Mouse (Mus musculus) cerebellum, postnatal 36 days (tissue): ENCODE data around the gene Abcg4.
A peak's percentile ranks its signal among the peaks of the same experiment; 100 is the strongest.

Experiments
- DNase-seq, 2 experiments: peaks; one replicate each; pipeline ENCODE4 v3.0.0; 2021 to 2022; ENCODE audit warnings: mixed read lengths in 2 of 2

The Abcg4 gene

DNA sequence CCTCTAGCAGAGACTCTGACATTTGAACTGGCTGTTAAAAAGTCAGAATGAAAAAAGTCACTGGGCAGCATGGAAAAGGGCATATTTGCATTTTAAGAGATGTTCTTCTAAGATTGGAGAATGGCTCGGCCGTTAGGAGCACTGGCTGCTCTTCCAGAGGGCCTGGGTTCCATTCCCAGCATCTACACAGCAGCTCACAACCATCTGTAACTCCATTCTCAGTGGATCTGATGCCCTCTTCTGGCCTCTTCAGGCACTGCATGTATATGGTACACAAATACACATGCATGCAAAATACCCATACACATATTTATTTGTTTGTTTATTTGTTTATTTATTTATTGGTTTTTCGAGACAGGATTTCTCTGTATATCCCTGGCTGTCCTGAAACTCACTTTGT lies 19.3 kb downstream of the Abcg4 start:
- DNase-seq, result peak; percentile 44 to 59

DNA sequence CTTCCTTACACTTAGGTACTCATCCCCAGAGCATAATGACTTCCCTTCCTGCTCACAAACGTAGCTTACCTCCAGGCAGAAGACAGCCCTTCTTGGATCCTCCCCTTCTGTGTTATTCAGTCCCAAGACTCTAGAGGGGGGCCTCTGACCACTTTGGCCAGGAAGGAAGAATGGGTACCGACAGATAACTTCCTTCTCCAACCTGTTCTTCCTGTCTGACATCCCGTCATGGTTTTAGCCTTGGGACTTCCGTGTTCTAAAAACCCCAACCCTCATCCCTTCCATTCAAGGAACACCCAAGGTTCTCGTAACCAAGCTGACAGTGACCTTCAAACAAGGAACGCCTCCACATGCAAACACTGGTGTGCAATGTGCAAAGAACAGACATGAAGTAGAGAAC lies 20.0 kb downstream of the Abcg4 start, which contains the start of gene Nlrx1:
TSS of gene Nlrx1 (minus strand) at position 168 of the 400 bp plus-strand sequence.
- DNase-seq, result no peak

DNA sequence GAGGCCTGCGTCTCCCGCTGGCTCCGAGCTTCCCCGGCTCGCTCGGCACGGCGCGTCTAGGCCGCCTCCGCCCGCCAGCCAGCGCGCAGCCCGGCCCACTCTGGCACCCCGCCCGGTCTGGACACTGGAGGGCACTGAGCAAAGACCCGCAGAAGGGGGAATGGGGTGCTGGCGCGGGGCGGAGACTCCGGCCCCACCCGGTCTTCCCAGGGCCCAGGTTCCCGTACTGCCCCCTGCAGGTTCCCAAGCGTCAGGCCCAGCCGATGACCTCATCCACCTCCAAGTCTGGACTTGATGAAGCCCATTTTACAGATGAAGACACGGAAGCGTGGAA lies 20.4 kb downstream of the Abcg4 start:
- peak; percentile 78 to 87 for DNase-seq

DNA sequence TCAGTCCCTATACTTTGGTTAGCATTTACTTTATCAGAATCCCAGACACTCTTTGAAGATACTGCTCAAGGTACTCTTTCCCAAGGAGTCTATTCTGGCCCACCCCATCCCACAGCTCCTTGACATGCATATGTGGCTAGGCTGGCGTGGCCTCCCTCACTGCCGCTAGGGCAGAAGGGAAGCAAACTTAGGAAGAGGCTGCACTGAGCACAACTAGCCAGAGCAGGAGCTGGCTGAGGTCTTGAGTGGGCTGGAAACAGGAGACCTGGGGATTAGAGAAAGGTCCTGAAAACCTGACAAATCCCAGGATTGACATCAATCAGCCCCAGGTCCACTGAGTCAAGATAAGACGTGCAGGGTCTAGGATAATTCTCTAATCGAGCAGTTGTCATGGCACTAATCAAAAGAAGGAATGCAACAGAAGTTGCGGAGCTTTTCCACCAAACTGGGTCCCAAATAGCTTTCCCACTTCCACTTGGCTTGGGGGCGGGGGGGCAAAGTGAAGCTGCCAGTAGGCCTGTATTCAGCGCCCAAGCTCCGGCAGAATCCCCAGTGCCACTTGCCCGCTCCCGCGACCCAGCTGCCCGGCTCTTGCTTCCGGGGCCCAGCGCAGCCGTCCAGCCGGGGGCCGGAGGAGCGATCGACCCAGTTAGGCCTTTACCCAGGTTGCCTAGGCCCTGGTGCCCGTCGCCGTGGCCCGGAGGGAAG lies 20.9 kb downstream of the Abcg4 start:
- peak in 1 of 2 experiments; percentile 17 for DNase-seq

DNA sequence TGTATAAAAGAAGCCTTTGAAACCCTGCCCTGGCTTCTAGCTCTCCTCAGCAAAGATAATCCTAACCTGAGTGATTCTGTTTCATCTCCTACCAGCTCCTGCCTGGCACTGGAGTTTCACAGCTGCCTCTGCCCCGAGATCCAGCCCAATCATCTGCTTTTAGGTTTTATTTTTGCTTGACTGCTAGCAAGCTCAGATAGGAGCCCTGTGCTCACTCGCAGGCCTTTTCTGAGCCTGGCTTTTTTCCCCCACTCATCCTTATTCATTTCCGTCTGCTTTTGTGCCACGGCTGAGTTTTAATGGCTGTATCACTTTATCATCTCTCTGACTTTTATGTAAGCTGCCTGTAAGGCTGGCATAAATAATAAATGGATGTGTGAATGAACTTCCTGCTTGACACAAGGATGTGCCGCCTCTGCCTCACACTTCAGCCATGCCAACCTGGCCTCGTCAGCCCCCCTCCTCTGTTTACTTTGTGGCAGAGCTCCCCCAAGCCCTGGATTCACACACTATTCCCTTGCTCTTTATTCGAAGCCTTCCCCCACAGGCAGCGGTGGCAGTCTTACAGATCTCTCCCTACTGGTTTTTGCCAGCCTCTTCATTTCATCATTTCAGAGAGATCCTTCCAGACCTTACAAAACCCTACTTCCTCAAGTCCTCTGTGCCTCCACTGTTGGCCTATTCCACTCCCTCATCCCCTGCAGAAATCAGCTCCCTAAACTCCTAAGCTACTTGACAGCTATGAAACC lies 21.8 kb downstream of the Abcg4 start:
- DNase-seq, result no peak

DNA sequence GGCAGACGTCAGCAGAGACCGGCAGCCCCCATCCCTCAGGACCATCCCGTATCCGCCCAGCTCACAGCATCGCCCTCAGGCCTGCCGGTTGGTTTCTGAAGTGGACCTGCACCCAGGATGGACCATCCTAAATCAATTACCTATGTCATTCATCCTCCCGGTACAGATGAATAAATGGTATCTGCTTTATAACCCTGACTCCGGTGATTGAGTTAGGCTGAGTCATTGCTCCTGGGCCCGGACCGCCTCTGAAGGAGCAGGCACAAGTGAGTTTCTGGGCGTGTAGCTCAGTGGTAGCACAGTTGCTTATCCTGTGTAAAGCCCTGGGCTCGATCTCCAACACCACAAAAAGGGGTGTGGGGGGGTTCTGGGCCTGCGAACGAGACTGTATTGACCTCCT lies 27.0 kb downstream of the Abcg4 start:
- no peak for DNase-seq

DNA sequence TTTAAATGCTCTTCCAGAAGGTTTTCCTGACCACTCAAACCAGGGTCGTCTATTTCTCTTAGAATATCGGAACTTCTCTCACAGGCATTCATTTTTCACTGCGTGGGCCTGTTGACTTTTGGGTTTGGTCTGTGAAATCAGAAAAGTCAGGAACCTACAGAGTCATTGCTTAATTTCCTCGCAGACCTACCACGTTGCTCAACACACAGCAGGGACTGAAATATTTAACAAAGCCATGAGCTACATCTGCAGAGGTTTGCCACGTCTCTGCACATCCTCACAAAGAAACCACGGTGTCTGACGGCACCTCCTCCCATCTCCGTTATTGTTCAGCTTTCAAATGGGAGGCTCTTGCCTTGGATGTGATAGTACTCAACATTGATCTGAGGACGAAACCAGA lies 29.4 kb downstream of the Abcg4 start:
- DNase-seq, result no peak

DNA sequence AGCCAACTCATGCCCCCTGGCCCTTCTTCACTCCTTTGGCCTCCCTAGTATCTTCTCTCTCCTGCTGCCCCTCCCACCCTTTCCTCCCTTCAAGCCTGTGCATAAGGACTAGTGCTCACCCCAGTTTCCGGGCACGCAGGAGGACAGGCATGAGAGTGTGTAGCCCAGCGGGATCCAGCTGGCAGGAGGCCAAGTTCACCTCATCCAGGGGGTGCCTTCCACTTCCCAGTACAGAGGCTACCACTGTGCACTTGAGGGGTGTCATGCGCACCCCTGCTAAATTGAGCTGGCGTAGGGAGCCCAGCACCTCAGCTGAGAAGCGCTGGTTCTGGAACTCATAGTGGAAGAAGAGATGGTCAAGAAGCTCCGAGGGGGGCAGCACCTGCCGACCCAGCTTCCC lies 32.2 kb downstream of the Abcg4 start:
- no peak for DNase-seq

DNA sequence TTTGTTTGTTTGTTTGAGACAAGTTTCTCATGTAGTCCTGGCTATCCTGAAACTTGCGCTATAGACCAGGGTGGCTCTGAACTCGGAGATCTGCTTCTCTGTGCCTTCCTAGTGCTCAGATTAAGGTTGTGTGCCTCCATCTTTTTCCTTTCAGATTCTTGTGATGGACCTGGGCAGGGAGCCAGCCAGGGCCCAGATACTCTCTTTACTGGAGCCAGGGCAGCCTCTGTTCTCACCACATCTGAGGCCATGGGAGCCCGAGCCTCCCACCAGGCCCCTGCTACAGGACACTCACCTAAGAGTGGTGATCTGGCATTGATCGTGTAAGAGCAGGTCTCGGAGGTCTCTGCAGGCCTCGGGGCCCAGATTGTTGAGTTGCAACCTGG lies 33.3 kb downstream of the Abcg4 start:
- DNase-seq, result no peak

DNA sequence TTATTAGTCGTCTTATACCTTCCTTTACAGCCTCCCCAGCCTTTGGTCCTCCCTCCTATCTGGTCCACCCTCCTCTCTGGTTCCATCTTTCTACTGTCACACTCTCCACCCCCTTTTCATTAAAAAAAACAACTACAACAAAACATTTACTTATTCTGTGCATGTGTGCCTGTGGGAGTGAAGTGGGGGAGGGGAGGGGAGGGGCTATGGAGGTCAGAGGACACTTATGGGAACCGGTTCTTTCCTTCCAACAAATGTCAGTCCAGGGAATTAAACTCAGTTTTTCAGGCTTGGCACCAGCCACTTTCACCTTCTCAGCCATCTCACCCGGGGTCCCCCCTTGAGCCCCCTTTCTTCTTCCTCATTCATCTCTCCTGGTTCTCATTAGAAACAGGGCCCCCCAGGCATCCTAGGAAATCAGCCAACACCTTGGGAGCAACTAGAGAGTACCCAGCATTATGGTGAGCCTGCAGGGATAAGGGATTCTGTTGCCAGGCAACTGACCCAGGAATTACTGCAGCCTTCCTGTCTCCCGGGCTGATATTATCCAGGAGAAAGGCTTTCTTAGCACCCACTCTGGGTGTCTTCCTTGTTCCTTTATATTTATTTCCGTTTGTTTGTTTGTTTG lies 33.8 kb downstream of the Abcg4 start:
- DNase-seq, result no peak

DNA sequence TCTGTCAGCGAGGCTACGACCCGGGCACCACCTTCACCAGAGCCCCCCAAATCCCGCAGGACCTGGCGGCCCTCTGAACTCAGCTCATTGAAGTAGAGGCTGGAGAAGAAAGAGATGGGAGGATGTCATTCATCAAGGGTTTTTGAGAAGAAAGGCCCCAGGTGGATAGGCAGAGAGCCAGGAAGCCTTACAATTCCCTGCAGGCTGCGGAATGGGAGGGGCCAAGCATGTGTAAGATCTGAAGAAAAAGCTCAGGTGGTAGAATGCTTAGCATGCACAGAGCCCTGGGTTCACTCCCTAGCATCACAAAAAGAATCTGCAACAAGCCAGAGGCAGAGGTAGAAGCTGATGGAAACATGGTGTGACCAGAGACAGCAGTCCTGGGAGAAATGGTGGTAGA lies 35.0 kb downstream of the Abcg4 start:
- DNase-seq, result no peak

DNA sequence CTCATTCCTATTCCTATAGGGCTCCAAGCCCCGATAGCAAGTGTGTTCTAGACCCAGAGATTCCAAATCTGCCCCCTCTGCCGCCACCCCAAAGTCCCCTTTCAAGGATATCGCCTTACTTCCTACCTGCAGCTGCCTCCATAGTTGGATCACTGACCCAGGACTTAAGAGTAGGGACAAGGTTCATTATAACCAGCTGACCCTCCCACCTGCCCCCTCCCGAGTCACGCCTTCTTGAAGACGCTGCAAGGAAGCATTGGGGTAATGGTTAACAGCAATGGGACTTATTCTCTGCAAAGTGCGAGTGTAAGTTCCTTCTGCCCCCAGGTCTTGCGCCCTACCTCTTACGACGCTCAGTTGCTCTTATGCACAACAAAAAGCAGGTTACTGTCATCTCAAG lies 37.1 kb downstream of the Abcg4 start, which contains the start of gene Pdzd3:
TSS of gene Pdzd3 (minus strand) at position 158 of the 400 bp plus-strand sequence.
- DNase-seq, result no peak

DNA sequence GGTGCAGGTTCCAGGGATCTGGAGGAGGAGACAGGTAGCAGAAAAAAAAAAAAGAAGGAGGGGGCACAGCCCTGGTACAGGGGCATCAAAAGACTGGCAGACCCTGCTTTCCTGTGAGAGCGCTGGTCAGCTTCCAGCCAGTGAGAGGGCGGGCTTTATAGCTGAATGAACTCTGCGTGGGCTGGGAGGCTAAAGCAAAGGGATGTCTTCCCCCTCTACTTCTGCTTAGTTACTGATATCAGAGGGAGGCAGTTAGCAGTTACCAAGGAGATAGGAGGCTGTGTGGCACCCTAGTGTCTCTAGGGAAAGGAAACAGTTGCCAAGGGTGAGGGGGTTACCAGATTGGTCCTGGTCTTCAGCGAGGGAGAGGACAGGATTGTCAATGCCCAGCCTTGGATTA lies 38.0 kb downstream of the Abcg4 start:
- DNase-seq, result no peak

DNA sequence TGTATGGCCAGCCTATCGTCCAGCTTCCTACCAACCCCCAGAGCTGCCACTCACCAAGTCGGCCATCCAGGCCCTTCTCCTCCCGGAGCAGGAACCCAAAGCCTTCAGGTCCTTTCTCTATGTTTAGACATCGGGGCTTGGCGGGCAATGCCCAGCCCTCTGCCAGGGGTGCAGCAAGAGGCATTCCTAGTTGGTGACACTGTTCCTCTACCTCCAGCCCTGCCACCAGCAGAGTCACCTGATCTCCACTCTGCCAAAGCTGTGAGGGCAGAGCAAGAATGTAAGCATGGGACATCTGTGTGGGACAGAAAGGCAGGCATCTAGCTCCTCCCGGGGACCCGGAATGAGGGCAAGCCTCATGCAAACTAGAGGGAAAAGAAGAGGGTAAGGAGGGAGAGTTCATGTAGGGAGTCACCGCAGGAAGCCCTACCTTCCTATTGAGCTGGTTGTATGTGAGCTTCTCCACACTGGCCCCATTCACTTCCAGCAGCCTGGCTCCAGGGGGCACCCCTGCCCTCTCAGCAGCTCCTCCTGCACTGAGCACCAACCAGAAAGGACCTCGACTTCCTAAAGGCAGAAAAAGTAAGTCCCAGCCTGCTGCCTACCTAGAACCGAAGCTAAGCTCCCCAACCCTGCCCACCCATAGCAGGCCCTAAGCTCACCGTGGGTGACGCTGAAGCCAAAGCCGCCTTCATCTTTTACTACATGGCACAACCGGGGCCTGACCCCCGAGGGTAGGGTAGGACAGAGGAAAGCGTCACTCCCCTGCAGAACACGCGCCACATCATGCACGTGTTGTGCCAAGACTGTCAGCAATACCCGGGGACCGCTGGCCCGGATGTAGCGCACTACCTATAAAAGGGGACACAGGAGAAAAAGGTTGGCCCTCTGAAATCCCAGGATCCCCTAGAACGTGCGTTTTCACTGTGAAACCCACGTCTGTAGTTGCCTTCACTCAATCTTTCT lies 39.0 kb downstream of the Abcg4 start:
- DNase-seq, result peak; percentile 41 to 57

DNA sequence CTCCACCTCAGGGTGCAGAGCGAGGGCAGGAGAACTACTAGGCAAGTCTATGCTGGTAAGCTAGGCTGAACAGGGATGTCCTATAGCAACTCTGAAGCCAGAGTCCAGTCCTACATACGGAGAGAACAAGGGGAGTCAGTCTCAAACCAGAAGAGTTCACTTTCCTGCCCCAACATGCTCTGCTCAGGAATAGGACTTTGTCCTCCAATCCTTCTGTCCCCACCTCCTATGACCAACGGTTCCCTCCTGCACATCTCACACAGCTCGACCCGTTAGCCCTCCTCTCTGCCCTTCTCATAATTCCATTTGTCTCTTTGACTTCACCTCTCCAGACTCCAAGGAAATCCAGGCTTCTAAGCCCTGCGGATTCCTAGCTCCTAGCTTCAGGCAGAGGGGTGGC lies 40.5 kb downstream of the Abcg4 start:
- no peak for DNase-seq

DNA sequence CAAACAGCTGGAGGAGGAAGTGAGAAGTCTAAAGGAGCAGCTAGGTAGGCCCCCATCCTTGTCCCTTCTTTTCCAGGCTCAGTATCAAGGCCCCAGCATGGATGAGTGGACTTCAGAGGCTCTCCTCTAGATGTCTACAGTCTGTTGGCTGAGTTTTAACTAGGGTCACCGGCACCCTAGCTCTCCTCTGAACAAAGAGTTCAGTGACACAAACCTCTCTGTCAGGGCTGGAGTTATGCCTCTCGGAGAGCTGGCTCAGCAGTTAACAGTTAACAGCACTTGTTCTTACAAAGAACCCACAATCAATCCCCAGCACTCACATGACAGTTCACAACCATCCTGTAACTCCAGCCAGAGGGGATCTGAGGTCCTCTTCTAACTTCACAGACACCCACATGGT lies 44.8 kb downstream of the Abcg4 start:
- DNase-seq, result no peak

DNA sequence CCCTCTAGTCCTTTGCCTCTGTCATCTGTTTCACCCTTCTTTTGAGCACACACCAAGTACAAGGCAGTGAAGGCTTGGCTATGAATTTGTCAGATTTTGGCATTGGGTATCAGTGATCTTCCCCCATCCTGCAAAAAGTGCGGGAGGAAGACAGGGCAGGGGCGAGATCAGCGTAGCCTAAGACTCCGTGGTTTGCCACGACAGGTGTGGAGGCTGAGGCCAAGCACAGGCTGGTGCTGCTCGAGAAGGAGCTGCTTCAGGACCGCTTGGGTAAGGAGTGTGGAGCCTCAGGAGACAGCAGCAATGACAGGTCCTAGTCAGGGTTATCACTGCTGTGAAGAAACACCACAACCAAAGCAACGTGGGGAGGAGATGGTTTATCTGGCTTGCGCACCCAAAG lies 47.0 kb downstream of the Abcg4 start:
- no peak for DNase-seq

DNA sequence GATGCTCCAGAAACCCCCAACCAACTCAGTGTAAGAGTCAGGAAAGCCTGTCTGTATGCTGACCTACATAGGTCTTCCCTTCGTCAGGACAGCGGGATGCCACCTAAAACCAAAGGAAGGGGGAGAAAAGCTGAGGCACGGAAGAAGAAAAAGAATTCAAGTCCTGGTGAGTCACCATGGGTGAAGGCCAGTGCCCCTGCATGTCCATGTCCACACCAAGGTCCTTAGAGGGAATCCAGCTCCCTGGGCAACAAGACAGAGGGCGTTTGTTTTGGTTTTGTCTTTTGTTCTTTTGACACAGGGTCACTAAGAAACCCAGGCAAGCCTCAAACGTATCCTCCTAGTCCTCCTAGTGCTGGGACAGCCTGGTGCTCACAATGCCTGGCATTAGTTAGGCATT lies 47.5 kb downstream of the Abcg4 start:
- DNase-seq, result no peak

DNA sequence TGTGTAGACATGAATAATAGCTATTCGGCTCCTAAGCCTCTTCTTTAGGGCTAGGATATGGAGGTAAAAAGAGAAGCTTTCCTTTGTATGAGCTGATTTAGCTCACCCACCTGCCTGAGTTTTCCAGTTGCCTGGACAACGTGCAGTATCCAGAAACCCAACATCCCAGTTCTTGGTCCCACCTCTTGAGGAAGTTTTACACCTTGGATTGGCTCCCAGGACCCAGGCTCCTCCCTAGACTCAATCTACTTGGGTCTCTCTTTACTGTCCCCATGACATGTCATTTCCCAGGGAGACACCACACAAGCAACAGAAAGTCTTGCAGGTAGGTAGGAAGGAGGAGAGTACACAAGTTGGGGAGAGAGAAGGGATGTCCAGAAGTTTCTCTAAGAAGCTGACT lies 48.0 kb downstream of the Abcg4 start, which contains the start of gene Ccdc153:
TSS of gene Ccdc153 (plus strand) at position 278 of the 400 bp plus-strand sequence.
- DNase-seq, result no peak

DNA sequence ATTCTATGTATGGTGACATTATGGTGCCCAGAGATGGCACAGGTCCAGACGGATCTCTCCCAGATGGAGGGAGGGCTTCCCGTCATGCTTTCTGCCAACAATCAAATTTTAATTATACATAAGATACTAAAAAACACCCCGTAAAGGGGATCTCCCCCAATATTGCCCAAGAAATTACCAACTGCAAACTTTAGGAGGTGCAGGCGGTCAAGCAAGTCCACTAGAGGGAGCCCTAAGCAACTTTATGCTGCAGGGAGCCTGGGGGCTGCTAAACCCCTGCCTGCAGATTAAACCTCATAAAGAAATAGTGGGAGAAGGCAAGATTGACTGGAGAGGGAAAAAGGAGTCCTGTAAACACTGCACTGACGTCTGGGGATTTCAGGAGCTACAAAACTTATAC lies 49.0 kb downstream of the Abcg4 start:
- DNase-seq, result peak; percentile 40 to 54

DNA sequence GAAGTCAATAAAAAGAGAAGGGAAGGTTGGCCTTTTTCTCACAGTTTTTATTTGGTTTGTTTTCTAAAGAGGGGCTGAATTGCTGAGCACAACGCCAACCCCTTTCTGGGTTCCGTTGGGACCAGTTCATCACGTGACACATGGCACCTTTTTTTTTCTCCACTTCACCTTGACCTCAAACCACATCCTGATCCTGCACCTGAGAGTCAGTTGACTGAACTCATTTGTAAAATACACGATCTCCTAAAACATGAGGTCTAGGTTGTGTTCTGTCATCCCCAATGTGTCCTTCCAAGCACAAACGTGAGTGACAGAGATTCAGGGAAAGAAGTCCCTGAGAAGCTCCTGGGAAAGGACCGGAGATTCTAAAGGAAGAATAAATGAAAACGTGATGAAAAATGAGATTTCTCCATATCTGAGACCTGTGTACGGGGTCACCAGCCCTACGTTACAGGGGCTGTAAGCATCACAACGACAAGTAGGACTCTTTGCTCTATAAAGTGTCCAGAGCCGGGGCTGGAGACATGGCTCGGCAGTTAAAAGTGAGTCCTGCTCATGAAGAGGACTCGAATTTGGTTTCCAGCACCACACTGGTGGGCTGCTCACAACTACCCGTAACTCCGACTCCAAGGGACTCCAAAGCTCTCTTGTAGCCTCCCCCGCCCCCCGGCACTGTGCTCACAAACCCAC lies 49.8 kb downstream of the Abcg4 start:
- no peak for DNase-seq

DNA sequence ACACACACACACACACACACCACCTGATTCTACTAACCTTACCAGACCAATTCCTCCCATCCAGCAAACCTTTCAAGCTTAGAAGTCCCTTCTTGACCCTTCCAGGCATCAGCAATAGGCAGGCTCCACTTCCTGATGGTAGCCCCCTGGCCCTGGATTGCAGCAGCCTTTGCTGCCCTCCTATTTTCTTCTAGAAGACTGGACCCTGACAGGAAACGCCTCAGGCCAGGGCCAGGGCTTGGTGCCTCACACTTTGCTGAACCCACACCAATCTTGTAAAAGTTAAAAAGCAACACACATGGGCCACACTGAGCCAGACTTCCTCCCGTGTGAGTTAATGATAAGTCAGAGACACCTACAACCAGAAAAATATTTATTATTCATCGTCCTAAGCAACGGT lies 51.3 kb downstream of the Abcg4 start:
- DNase-seq, result no peak
